Mouse (Mus musculus): ENCODE measurements at regions not wholly inside any gene's neighbourhood (a gene's known extent, or its start where the extent isn't known, plus 50 kb on each side); places are given as distances from the start of the nearest gene placed in this dataset.

- Histone ChIP-seq H3K27me3 (replicated peaks; ENCODE audit: control insufficient read depth, insufficient read depth, low read length) (no peaks in the 10 kb centered on the region), H3K9me3 (ENCODE audit: control insufficient read depth, low read length) (no peaks in the 10 kb centered on the region), H3K9ac (ENCODE audit: low read depth, low read length) (no peak overlapping the region), H3K36me3 (ENCODE audit: control insufficient read depth, insufficient read depth, low read length) (no peaks in the 10 kb centered on the region), H3K4me2 (ENCODE audit: low read depth, low read length) (no peak overlapping the region), H3K4me3 (ENCODE audit: low read length) (no peak overlapping the region), H3K27ac (ENCODE audit: low read length) (no peak overlapping the region), H3K4me1 (ENCODE audit: control insufficient read depth, insufficient read depth, low read length) (no peaks in the 10 kb centered on the region)
- 78% methylated on average over 6 of the region's 6 CpGs for WGBS
- ATAC-seq = no peak
Observed at GRCm38 (mm10) chr6:6279646-6280045, 62.7 kb upstream of the Slc25a13 start.

GRCm38 (mm10) chr6:6270545-6270944 is 53.6 kb upstream of the Slc25a13 start:
- Histone ChIP-seq H3K27ac (ENCODE audit: low read length) (no peak overlapping the region), H3K4me3 (ENCODE audit: low read length) (no peak overlapping the region), H3K27me3 (replicated peaks; ENCODE audit: control insufficient read depth, insufficient read depth, low read length) (no peaks in the 10 kb centered on the region), H3K4me2 (ENCODE audit: low read depth, low read length) (no peak overlapping the region), H3K9ac (ENCODE audit: low read depth, low read length) (no peak overlapping the region), H3K4me1 (ENCODE audit: control insufficient read depth, insufficient read depth, low read length) (no peaks in the 10 kb centered on the region), H3K9me3 (ENCODE audit: control insufficient read depth, low read length) (no peaks in the 10 kb centered on the region), H3K36me3 (ENCODE audit: control insufficient read depth, insufficient read depth, low read length) (no peaks in the 10 kb centered on the region)
- ATAC-seq = no peak
- WGBS = 41% methylated on average over 2 of the region's 2 CpGs
